Mouse (Mus musculus): ENCODE results near the gene Sufu.
A peak's percentile ranks its signal among the peaks of the same experiment; 100 is the strongest.

Gene Sufu

DNA sequence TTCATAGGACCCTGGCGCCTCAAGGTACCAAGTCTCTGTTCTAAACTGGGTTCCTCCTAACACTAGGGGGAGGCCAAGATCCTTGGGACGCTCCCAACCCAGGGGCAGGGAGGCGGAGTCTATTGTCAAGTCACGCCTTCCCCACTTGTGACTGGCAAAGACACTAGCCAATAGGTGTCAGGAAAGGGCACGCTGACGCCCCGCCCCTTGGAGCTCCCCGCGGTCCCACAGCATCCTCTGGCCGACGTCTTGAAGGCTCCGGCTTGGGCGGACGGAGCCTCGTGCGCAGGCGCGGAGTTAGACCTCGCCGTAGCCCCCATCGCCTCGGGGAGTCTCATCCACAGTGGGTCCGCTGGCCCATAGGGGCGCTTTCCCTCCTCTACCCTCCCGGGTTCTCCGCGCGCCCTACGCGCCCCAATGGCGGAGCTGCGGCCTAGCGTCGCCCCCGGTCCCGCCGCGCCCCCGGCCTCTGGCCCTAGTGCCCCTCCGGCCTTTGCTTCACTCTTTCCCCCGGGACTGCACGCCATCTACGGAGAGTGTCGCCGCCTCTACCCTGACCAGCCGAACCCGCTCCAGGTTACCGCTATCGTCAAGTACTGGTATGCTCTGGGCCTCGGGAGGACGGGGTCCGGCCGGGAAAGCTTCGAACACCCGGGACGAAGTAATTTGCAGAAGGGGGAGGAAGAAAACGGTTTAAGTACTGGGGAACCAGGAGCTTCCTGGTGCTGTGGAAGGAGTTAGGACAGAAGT, at the start of gene Sufu:
TSS of gene Sufu (plus strand) at position 211 of the 750 bp plus-strand sequence.
- peak; percentile 99 for DNase-seq

DNA sequence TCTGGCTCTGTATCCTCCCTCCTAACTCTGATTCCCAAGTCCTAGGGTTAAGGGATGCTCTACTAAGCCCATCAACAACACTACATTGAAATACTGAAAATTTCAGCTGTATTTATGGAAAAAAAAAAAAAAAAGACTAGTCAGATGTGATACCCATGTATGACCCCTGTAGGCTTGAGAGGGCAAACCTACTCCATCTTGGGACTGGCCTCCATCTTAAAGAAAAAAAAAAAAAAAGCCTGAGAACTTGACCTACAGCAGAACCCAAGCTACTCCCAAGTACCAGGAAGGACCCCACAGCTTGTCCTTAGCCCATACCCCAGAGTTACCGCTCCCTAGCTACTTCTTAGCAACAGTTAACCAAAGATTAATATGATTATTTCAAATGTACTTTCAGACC, 49.5 kb upstream of the Sufu start:
- no peak for DNase-seq

DNA sequence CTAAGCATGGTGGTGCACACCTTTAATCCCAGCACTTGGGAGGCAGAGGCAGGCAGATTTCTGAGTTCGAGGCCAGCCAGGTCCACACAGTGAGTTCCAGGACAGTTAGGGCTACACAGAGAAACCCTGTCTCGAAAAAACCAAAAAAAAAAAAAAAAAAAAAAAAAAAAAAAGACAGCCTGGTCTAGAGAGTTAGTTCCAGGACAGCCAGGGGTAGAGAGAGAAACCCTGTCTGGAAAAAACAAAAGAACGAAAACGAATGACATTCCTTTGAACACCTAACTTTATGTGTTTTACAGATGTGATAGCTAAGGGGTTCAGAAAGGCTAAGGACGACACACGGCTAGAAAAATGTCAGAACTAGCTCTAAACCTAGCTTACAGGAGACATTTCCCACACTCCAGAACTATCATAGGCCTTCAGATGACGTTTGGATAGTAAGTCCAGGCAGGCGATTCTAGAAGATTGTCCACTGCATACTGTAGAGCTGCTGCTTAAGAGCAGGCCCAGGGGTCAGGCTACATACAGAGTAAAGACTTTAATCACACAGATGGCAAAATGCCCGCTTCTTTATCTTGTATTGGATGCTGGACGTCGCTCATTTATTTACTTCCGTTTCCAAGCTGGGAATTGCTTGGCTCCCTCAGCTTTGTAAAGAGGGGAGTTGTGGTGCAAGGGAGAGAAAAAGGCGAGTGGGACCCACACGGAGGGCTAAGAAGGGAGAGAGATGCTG, 48.6 kb upstream of the Sufu start:
- no peak for DNase-seq

DNA sequence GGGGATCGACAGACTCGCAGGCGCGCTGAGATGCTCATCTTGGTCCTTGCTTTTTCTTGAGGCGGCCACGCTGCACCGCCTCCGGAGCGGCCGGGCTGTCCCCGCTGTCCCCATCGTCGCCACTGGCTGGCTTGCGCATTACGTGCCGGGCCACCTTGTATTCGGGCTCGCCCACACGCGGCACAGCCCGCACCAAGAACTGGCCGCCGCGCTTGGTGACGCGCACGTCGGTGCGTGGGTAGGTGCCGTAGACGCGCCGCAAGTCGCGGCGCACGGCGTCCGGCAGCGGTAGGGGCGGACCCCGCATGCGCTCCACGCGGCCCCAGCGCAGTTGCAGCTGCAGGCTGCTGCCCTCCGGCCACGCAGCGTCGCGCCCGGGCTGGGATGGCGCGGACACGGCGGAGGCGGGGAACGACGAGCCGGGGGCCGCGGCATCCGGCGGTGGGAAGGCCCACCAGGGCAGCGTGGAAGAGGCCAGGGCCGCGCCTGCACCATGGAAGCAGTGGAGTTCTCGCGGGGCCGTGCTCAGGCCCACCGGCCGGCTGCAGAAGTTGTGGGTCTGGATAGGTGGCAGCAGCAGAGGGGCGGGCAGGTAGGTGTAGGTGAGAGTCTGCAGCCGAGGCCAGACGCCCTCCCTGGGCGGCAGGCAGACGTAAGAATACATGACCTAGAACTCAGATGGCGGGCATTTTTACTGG, 47.8 kb upstream of the Sufu start:
- peak; percentile 94 for DNase-seq

DNA sequence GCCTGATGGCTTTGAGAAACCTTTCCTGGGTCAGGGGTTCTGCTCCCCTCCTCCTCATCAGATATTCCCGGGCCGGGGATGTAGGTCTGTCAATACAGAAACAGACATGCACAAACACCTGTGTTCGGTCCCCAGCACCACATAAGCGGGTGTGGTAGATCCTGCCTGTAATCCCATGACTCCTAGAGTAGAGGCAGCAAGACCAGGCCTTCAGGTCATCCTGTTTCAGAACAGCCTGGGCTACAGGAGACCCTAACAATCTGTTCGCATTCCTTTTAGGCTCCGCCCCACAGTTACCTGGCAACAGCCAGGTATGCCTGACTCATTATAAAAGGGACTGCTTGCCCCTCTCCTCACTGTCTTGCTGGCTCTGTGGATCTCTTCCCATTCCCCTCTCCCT, 47.1 kb upstream of the Sufu start:
- DNase-seq: no peak

DNA sequence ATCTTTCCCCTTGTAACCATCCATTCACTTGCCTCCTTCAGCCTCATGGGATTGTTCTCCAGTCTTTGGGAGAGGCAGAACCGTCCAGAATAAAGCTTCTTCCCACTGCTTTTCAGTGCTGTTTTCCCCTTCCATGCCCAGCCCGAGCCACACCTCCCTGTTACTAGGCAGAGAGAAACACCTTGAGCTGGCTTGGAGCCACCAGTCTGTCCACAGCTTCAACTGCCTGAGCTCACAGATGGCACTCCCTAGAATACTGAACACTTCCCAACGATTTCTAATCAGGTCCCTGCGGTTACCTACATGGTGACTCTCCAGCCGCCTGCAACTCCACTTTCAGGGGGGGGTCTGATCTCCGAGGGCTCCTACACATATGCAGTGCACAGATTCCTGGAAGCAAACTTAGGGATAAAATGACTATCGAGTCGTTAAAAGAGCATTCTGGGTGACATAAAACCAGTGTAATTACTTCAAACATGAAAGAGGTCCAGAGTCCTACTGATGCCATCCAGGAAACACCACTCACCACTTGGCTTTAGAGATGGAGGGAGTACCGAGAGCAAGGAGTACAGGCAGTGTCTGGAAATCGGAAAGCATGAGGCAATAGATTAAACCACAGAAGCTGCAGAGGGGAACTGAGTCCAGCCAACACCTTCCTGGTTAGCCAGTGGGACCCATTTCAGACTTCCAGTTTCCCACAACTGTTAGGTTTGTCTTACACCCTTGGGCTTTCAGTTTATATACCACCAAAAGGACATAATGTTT, 46.3 kb upstream of the Sufu start, which contains the start of gene 2310034G01Rik:
TSS of gene 2310034G01Rik (minus strand) at position 135 of the 765 bp plus-strand sequence.
- no peak for DNase-seq

DNA sequence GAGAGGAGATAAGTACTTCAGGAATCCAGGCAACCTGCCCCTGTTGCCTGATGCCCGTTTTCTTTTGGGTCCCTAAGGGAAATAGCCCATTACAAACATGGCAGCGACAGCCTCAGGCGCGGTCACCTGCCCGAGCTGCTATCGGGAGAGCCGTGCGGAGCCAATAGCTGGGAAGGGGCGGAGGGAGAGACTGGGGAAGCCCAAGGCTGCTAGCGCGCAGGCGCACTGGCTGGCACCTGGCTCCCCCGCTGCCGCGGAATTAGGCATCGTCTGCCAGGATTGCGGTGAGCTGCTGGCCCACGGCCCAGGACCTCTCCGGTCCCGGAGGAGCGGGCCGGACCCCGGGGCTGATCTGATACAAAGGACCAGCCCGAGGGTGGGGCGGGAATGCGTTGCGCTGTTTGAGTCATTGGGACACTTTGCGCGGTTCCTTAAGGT, 40.0 kb upstream of the Sufu start:
- DNase-seq: peak; percentile 94

DNA sequence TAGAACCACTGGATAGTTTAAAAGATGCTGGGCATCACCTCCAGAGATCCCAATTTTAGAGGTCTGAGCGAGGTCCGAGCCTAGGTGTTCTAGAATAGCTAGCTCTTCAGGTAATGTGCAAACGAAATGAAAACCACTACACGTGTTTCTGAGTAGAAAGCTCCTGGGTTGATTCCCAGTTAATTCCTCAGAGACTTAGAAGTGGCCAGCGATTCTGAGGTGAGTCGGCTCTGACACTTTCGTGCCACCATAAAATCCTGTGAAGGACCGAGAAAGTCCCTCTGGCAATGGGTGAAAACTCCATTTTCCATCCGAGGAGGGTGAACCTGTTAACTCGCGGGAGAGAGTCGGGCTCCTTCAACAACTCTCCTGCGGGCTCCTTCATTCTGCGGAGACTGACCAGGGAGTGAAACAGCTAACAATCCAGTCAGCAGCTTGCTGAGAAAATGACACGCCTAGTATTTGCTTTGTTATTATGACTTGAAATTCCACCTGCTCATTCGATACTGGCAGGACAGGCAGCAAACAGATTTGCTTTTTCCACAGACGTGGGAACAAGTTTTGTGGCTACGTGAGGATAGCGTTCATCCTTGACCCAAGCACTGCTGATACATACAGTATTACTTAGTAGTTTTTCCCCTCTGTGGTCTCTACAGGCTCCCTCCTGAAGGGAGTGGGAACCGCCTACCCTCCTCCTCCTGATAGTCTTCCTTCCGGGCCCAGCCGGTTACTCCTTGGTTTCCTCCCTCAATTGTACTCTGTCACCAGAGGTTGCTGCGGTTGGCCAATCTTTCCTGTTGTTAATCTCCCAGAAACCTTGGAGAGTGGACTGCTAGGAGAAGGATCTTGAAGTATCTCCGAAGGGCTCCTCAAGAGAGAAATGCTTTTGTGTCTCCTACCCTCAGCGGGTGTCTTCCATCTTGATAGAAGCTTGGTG, 39.1 kb upstream of the Sufu start:
- no peak for DNase-seq

DNA sequence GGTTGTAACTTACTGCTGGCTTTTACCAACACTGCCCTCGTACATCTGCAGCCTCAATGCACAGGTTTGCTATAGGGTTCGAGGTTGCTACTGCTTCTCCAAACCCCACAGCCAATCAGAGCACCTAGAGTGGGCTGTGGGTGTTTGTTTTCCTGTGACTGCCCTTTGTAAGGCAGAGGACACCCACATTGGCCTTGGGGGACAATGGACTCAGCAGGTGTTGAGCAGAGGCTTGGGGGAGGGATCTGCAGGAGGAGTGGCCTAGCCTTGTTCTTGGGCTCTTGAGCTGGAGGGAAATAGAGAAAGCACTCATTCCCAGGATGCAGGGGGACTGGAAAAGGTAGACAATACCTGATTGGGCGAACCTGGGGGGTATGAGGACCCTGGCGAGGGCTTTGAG, 38.3 kb upstream of the Sufu start:
- DNase-seq: no peak

DNA sequence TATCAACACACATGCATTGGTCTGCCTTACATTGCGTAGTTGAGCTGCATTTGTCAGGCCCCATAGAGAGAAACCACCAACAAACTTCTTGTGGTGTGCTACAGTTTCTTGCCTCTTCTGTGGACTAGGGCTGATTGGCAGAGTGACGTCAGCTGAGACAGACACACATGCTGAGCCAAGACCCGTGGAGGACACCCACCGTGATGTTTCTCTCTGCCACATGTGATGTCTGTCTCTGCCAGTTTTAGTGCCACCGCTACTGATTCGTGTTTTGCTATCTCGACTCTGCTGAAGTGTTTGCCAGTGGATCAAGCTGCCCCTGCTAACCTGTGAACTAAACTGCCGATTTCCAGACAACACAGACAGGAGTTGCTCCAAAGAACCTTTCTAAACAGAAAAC, 34.6 kb upstream of the Sufu start:
- no peak for DNase-seq

DNA sequence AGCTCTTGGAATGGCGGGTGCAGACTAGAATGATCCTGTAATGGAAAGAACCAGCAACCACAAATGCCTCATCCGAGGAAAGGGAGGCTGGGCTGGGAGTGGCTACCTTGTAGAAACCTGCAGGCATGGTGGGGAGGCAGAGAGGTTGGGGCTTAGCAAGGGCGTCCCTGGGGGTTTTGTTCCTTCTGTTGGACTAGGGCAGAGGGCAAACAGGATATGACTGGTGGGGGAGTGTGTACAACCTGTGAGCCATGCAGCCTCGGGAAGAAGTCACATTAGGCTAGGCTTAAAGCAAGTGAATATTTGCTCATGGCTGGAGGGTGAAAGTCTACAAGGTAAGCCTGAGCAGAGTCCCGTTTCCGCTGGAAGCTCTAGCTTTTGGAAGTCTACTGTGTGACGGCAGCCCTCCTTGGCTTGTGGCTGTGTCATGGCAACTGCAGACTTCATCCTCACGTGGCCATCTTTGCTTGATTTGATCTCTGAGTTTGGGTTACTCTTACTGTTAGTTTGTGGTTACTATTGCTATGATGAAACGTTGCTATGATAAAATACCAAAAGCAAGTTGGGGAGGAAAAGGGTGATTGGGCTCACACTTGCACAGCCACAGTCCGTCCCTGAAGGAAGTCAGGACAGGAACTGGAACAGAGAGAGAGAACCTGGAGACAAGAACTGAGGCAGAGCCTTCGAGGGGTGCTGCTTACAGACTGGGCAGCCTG, 33.2 kb upstream of the Sufu start:
- DNase-seq: no peak

DNA sequence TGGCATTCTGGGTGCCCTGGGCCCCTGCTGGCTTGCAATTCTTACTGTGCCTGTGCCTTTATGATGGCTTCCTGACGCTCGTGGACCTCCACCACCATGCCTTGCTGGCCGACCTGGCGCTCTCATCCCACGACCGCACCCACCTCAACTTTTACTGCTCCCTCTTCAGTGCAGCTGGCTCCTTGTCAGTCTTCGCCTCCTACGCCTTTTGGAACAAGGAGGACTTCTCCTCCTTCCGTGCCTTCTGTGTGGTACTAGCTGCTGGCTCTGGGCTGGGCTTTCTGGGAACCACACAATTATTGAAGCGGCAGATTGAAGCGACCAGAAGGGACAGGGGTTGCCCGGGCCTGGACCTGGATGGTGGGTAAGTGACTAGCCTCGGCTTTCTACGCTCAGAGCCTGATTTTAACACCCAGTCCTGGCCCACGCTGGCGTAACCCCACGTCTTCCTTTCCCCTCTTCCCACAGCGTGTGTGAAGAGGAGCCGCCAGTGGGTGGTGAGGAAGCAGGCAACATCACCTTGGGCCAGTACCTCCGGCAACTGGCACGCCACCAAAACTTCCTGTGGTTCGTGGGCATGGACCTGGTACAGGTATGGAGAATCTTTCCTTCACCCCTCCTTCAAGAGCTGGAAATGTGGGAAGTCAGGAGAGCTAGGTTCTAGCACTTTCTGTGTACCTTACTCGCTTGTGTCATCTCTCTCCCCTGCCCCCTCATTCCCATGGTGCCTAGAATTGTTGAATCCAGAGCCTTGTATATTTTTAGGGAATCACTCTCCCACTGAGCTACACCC, 28.7 kb upstream of the Sufu start:
- DNase-seq: peak; percentile 41

DNA sequence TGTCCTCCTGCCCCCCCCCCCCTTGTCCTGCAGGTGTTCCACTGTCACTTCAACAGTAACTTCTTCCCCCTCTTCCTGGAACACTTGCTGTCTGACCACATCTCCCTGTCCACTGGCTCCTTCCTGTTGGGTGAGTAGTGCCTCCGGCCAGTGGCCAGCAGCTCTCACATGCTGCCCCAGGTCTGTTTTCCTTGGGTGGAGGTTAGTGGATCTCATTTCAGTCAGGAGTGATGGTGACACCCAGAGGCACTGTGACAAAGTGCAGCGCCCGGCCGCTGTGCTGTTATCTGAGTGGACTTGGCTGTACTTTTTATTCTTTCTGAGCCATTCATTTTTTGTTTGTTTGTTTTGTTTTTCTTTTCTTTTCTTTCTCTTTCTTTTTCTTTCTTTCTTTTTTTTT, 27.5 kb upstream of the Sufu start:
- peak; percentile 60 for DNase-seq

DNA sequence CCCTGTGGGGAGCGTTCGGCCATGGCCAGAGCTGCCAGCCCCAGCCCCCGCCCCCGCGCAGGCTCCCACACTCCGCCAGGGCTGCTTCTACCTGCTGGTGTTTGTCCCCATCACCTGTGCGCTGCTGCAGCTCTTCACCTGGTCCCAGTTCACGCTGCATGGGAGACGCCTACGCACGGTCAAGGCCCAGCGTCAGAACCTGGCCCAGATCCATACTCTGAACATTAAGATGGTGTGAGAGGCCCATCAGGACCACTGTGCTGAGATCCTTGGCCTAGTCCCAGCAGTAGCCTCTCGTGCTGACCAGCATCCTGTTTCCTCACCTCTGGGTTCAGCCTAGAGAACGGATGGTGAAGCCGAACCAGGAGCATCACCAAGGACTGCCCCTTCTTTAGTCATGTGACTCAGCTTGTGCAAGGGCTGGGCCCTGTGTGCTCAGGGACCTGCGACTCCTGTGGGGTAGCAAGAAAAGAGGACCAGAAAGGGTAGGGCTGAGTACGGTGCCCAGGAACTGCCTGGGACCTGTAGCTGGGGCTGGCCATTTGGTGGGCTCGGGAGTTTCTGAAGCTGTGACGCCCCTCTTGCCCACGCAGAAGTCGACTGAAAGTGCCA, 22.1 kb upstream of the Sufu start:
- DNase-seq: no peak

DNA sequence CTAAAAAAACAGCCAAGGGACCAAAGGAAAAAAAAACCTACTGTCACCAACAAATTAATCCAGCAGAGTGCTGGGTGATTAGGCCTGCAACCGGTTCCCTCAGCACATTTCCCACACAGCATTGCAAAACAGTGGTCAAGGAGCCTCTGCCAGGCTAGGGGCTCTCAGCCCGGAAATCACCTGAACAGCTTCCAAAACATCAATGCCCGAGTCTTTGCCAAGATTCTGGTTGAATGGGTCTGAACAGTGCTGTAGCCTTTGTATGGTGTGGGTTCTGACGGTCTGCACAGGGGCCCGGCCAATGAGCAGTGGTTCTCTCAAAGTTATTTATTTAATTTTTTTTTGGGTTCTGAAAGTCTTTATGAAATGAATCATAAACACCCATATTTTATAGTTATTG, 21.2 kb upstream of the Sufu start:
- peak; percentile 55 for DNase-seq

DNA sequence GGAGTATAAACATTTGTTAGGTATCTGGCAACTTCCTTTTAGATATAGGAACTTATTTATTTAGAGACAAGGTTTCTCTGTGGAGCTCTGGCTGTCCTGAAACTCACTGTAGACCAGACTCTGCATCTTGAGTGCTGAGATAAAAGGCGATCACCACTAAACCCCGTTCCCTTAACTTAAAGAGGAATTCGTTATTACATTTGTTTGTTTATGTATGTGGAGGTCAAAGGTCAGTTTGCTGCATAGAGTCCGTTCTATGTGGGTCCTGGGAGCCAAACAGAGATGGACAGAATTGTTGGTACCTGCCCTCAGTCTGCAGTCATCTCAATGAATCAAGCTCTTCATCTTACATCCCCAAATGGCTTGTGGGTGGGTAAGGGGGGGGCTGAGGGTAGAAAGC, 20.8 kb upstream of the Sufu start:
- DNase-seq: no peak

DNA sequence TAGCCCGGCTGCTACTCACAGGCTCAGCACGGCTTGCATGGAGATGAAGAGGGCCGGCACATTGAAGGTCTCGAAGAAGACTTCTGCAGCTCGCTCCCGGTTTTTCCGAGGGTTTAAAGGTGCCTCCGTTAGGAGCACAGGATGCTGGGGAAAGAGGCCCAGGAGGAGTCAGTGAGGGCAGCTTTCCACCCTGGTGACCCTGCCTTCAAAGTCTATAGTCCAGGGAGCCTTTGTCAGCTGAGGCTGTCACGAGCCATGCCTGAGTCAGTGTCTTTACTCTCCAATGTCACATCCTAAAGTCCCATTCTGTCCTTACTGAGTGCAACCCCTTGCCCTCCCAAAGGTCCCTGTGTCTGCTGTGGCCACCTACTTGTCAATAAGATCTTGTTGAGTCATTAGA, 14.4 kb upstream of the Sufu start:
- no peak for DNase-seq

DNA sequence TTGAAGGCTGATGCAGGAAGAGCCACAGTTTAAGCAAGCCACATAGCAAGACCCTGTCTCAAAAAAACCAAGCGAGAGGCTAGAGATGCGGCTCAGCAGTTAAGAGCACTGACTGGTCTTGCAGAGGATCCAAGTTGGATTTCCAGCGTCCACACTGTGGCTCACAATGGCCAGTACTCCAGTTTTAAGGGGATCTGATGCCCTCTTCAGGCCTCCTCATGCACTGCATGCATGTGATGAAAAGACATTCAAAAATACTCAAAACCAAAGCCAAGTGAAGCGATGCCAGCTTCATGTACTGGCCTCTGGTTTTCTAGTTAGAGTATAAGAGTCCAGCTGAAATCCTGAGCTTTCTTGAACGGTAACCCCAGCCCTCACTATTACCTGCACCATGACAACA, 6.8 kb upstream of the Sufu start:
- no peak for DNase-seq

DNA sequence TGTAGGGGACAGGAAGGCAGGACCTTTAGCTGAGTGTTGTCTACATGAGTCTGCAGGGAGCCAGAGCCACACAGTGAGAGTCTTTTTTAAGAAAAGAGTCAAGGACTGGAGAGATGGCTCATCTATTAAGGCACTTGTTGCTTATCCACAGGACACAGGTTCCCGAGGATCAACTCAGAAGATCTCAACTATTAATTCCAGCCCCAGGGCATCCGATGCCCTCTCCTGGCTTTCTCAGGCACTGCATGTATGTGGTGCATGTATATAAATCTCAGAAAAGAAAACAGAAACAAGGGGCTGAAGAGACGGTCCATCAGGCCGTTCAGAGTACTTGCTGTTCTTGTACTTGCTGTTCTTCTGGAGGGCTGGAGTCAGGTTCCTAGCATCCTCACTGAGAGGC, 4.7 kb upstream of the Sufu start:
- peak; percentile 30 for DNase-seq

DNA sequence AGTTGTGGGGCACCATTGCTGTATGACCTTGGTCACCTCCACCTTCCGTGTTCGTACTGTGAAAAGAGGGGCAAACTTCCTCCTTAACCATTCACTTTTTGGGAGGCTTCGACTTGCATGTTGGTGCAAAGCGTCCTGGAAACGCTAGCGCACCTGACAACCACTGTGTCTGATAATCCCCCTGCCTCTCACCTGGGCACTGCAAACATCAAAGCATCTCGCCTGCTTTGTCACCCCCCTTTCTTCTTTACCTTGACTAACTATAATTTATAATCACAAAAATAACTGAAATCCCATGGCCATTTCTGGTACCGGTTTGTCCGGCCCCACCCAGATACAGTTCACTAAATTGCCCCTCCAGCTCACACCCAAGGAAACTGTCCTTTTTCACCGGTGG, 2.0 kb upstream of the Sufu start:
- no peak for DNase-seq

Data from layer of hippocampus, adult 9-11 months (tissue).